In the genomic region with DNA sequence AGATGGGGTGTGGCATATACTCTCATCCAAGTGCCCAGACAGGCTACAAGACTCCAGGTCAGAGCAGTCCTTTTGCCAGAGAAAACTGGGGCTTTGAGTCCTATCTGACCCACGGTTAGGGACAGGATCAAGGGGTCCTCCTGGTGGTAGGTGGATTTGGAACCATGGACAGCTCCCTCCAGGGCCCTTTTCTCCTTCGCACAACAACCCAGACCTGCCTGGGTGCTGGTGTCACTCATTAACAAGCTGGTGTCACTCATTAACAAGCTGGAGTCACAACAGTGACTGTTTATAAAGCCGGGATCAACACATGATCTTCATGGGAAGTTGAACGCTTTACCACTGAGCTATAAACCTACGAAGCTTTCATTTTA, we compare ENCODE assay signal across 9 mouse cellular contexts.
DNase-seq lines count a peak whose midpoint lies in the region; ATAC-seq and TF ChIP-seq lines count a peak whose summit lies in the region.
"Had no signal": no experiment of that assay in that cellular context is flagged by ENCODE, and none has a peak within 500 bp of the region (broad histone marks: within the 10 kb centered on the region; RNA-seq: fewer than 3 reads in every experiment).

No protein-coding gene starts in this region.

- H3K9me3 ChIP-seq in stomach, postnatal 0 days (ENCODE audit: control insufficient read depth, low read length): no peaks in the 10 kb centered on the region
- H3K9me3 ChIP-seq: embryonic facial prominence, embryonic 15.5 days had no signal

- TF ChIP-seq EP300 in stomach, postnatal 0 days (optimal IDR thresholded peaks at IDR 0.05): no peak

- no peaks in the 10 kb centered on the region for H3K36me3 ChIP-seq in stomach, postnatal 0 days (ENCODE audit: control insufficient read depth, insufficient read depth, low read length)
- H3K36me3 ChIP-seq: embryonic facial prominence, embryonic 15.5 days had no signal

- 2% methylated on average over 5 of the region's 5 CpGs for WGBS in large intestine, adult 2 months
- WGBS in stomach, postnatal 0 days: 7% methylated on average over 5 of the region's 5 CpGs

- no peak overlapping the region for H3K9ac ChIP-seq in stomach, postnatal 0 days (ENCODE audit: low read length)
- H3K9ac ChIP-seq: embryonic facial prominence, embryonic 15.5 days had no signal

- TF ChIP-seq CTCF in stomach, postnatal 0 days (IDR thresholded peaks at IDR 0.05; ENCODE audit: low read depth): peak; percentile 29; the same call in 1 of the 2 replicates

- no peak for ATAC-seq in stomach, postnatal 0 days (ENCODE audit: low FRiP score, low TSS enrichment)

- H3K27ac ChIP-seq in stomach, postnatal 0 days (replicated peaks): no peak overlapping the region
- H3K27ac ChIP-seq: embryonic facial prominence, embryonic 15.5 days had no signal

- H3K4me2 ChIP-seq in stomach, postnatal 0 days (replicated peaks; ENCODE audit: low read depth): no peak overlapping the region
- H3K4me2 ChIP-seq: embryonic facial prominence, embryonic 15.5 days had no signal

- no peak overlapping the region for H3K4me3 ChIP-seq in stomach, postnatal 0 days (ENCODE audit: low read depth, low read length)
- H3K4me3 ChIP-seq: embryonic facial prominence, embryonic 15.5 days had no signal

- peak; percentile 17 for DNase-seq in adrenal gland, postnatal 14 days
- no peak for DNase-seq in adrenal gland, postnatal 25 days
- DNase-seq in retina, postnatal 1 day: peak; percentile 46
- DNase-seq in retina, embryonic 14.5 days (ENCODE audit: low spot score): no peak
- peak; percentile 14 for DNase-seq in large intestine, adult 2 months (ENCODE audit: low read depth, low spot score)
- DNase-seq in stomach, postnatal 0 days (ENCODE audit: low spot score): peak; percentile 20
- no peak for DNase-seq in gastrocnemius, adult 18-20 months (ENCODE audit: low spot score)
- DNase-seq in right cerebral cortex, postnatal 36 days (ENCODE audit: low spot score in 2 of 2): no peak

- H3K4me1 ChIP-seq in stomach, postnatal 0 days (replicated peaks; ENCODE audit: control insufficient read depth, insufficient read depth): no peaks in the 10 kb centered on the region
- H3K4me1 ChIP-seq: embryonic facial prominence, embryonic 15.5 days had no signal

- no peaks in the 10 kb centered on the region for H3K27me3 ChIP-seq in stomach, postnatal 0 days (ENCODE audit: control insufficient read depth, insufficient read depth, low read length)

Comparison
In these comparisons a context has a peak if more than half of its experiments do, and no peak if none do; other contexts are left out.
1. DNase-seq: peak in adrenal gland, postnatal 14 days (single experiment), retina, postnatal 1 day (single experiment), large intestine, adult 2 months (single experiment) and stomach, postnatal 0 days (single experiment); none in adrenal gland, postnatal 25 days (single experiment), retina, embryonic 14.5 days (single experiment), gastrocnemius, adult 18-20 months (single experiment) and right cerebral cortex, postnatal 36 days (0 of 2).